ENCODE assay signal across 15 mouse cellular contexts in genomic region chr10:92933616-92934015, GRCm38 (mm10).
"Had no signal": no experiment of that assay in that cellular context is flagged by ENCODE, and none has a peak within 500 bp of the region (broad histone marks: within the 10 kb centered on the region; RNA-seq: fewer than 3 reads in every experiment).

No protein-coding gene starts in this region.

- H3K27ac ChIP-seq: liver, embryonic 14.5 days; midbrain, embryonic 10.5 days; midbrain, embryonic 13.5 days; midbrain, embryonic 15.5 days; neural tube, embryonic 12.5 days had no signal

- H3K9me3 ChIP-seq: midbrain, embryonic 10.5 days; midbrain, embryonic 13.5 days; midbrain, embryonic 15.5 days; neural tube, embryonic 12.5 days had no signal

- H3K36me3 ChIP-seq: midbrain, embryonic 10.5 days; midbrain, embryonic 13.5 days; midbrain, embryonic 15.5 days; neural tube, embryonic 12.5 days had no signal

- DNase-seq: lung, adult 18-20 months; lung, embryonic 14.5 days; lung, postnatal 10 days; lung, postnatal 4 days; right cerebral cortex, postnatal 25 days; right cerebral cortex, postnatal 4 days; spleen, adult 18-20 months; thymus, adult 18-20 months; thymus, postnatal 25 days; thymus, postnatal 4 days had no signal

- H3K4me1 ChIP-seq: neural tube, embryonic 12.5 days had no signal

- H3K27me3 ChIP-seq: midbrain, embryonic 13.5 days; midbrain, embryonic 15.5 days; neural tube, embryonic 12.5 days had no signal

- H3K4me3 ChIP-seq: midbrain, embryonic 10.5 days; midbrain, embryonic 13.5 days; midbrain, embryonic 15.5 days; neural tube, embryonic 12.5 days had no signal

- H3K9ac ChIP-seq: liver, embryonic 14.5 days; lung, embryonic 14.5 days; midbrain, embryonic 13.5 days; midbrain, embryonic 15.5 days; neural tube, embryonic 12.5 days had no signal
